Mouse (Mus musculus) thymus, adult 2 months (tissue): Measurements from ENCODE around the gene Ubtd2. TPM values are rescaled to one million over a fixed set of nuclear protein-coding genes. Genes with fewer than 3 reads are reported as not detected.

Experiments
- DNase-seq: peaks from one replicate; pipeline ENCODE4 v3.0.0; 2021
- H3K27ac ChIP-seq: fragments of 200-500 bp; 2 replicates; pipeline ENCODE4 v1.5.1; 2012; ENCODE audit warnings: low read length, control low read depth; ENCODE audit not compliant: control insufficient read depth, insufficient read depth
- H3K27me3 ChIP-seq: fragments of 200-500 bp; 2 replicates; pipeline ENCODE4 v1.6.1; 2012; ENCODE audit warnings: mild to moderate bottlenecking, low read length, moderate library complexity, mixed read lengths; ENCODE audit not compliant: control insufficient read depth, insufficient read depth
- H3K36me3 ChIP-seq: fragments of 200-500 bp; 2 replicates; pipeline ENCODE4 v1.6.1; 2012; ENCODE audit warnings: mild to moderate bottlenecking, low read length, moderate library complexity; ENCODE audit not compliant: control insufficient read depth, insufficient read depth
- H3K4me1 ChIP-seq: fragments of 200-500 bp; replicated peaks from 2 replicates; pipeline ENCODE4 v1.6.1; 2012; ENCODE audit warnings: low read length; ENCODE audit not compliant: control insufficient read depth, insufficient read depth
- H3K4me3 ChIP-seq: fragments of 200-500 bp; 2 replicates; pipeline ENCODE4 v1.5.1; 2012; ENCODE audit warnings: mild to moderate bottlenecking, low read length, control low read depth, moderate library complexity; ENCODE audit not compliant: control insufficient read depth, insufficient read depth
- CTCF ChIP-seq: fragments of 200-500 bp; IDR thresholded peaks from 2 replicates; pipeline ENCODE4 v1.5.1; 2012; ENCODE audit warnings: mild to moderate bottlenecking, control low read depth, low read length, moderate library complexity, borderline replicate concordance; ENCODE audit not compliant: control insufficient read depth, poor library complexity, insufficient read depth; ENCODE audit errors: extremely low read depth
- POLR2A ChIP-seq: fragments of 200-500 bp; IDR thresholded peaks from 2 replicates; pipeline ENCODE4 v1.6.1; 2012; ENCODE audit warnings: mild to moderate bottlenecking, low read length, control low read depth, moderate library complexity; ENCODE audit not compliant: control insufficient read depth, poor library complexity, insufficient read depth; ENCODE audit errors: extremely low read depth
- WGBS: fragments of 180-500 bp; shearing (Covaris S2); methylation state at CpG from one replicate; pipeline ENCODE4 v1.1.7; 2018; 5-methylcytosine and 5-hydroxymethylcytosine counted together
- polyA plus RNA-seq: library from polyadenylated mRNA; depleted of rRNA; stranded (reverse); fragments of >200 nt; gene quantifications from 2 replicates; pipeline ENCODE4 v1.2.3, GENCODE M21; 2012; rRNA removed

Gene Ubtd2
- 8.7 and 9.1 TPM in 2 replicates for polyA plus RNA-seq

- no peaks in the 10 kb centered on the region for H3K4me1 ChIP-seq
- TF ChIP-seq CTCF (0 out of 2 replicates have a peak, but pooled peaks have one; percentile 38), POLR2A (peak; percentile 58)
- H3K27ac ChIP-seq, result no peak within 1 kb of the TSS
- WGBS, result under 1% methylated on average over 85 of the region's 86 CpGs
- H3K36me3 ChIP-seq, result no peaks in the 10 kb centered on the region
- peak within 1 kb of the TSS; percentile 58 for H3K4me3 ChIP-seq
- DNase-seq, result peak; percentile 99
- H3K27me3 ChIP-seq, result no peaks in the 10 kb centered on the region; the same call in 1 of the 2 replicates
These were observed at the start of gene Ubtd2 for GRCm38 (mm10) chr11:32454800-32455506. Gene Ubtd2, plus strand, starts transcription at chr11:32455370.

GRCm38 (mm10) chr11:32407863-32408262 is 47.3 kb upstream of the Ubtd2 start:
- no peak for TF ChIP-seq CTCF
- no peak for TF ChIP-seq POLR2A
- Histone ChIP-seq H3K4me3 (no peak overlapping the region), H3K27me3 (no peaks in the 10 kb centered on the region), H3K4me1 (no peaks in the 10 kb centered on the region), H3K27ac (no peak overlapping the region), H3K36me3 (no peaks in the 10 kb centered on the region)
- 39% methylated on average over 3 of the region's 3 CpGs for WGBS
- DNase-seq, result no peak

GRCm38 (mm10) chr11:32409052-32409451 is 46.1 kb upstream of the Ubtd2 start:
- H3K4me3 ChIP-seq, result no peak overlapping the region
- H3K36me3 ChIP-seq, result no peaks in the 10 kb centered on the region
- no peaks in the 10 kb centered on the region for H3K27me3 ChIP-seq
- no peak for DNase-seq
- no peak for TF ChIP-seq POLR2A
- TF ChIP-seq CTCF, result no peak
- no peak overlapping the region for H3K27ac ChIP-seq
- H3K4me1 ChIP-seq, result no peaks in the 10 kb centered on the region

GRCm38 (mm10) chr11:32409823-32410562 is 45.2 kb upstream of the Ubtd2 start:
- no peak for DNase-seq
- Histone ChIP-seq H3K4me3 (no peak overlapping the region), H3K4me1 (no peaks in the 10 kb centered on the region), H3K27me3 (no peaks in the 10 kb centered on the region), H3K27ac (no peak overlapping the region), H3K36me3 (no peaks in the 10 kb centered on the region)
- no peak for TF ChIP-seq CTCF
- TF ChIP-seq POLR2A, result no peak
- 94% methylated on average over 11 of the region's 11 CpGs for WGBS

GRCm38 (mm10) chr11:32420001-32420400 is 35.2 kb upstream of the Ubtd2 start:
- no peak for TF ChIP-seq POLR2A
- no peak for TF ChIP-seq CTCF
- Histone ChIP-seq H3K36me3 (no peaks in the 10 kb centered on the region), H3K4me3 (no peak overlapping the region), H3K27me3 (no peaks in the 10 kb centered on the region), H3K27ac (no peak overlapping the region), H3K4me1 (no peaks in the 10 kb centered on the region)
- DNase-seq, result no peak
- 84% methylated on average over 5 of the region's 5 CpGs for WGBS

- TF ChIP-seq POLR2A, result no peak
- TF ChIP-seq CTCF, result no peak
- Histone ChIP-seq H3K27me3 (no peaks in the 10 kb centered on the region), H3K4me1 (no peaks in the 10 kb centered on the region), H3K36me3 (no peaks in the 10 kb centered on the region), H3K27ac (no peak overlapping the region), H3K4me3 (no peak overlapping the region)
- no peak for DNase-seq
- 91% methylated on average over 12 of the region's 12 CpGs for WGBS
These were observed 31.9 kb upstream of the Ubtd2 start for GRCm38 (mm10) chr11:32423311-32423710.

GRCm38 (mm10) chr11:32424600-32424999 is 30.6 kb upstream of the Ubtd2 start:
- H3K4me1 ChIP-seq, result no peaks in the 10 kb centered on the region
- H3K27ac ChIP-seq, result no peak overlapping the region
- TF ChIP-seq POLR2A (no peak), CTCF (no peak)
- no peaks in the 10 kb centered on the region for H3K36me3 ChIP-seq
- no peaks in the 10 kb centered on the region for H3K27me3 ChIP-seq
- WGBS, result 94% methylated on average over 4 of the region's 4 CpGs
- DNase-seq, result no peak
- no peak overlapping the region for H3K4me3 ChIP-seq
